Mouse (Mus musculus): ENCODE data around the gene Epb41l1.

Gene Epb41l1

DNA sequence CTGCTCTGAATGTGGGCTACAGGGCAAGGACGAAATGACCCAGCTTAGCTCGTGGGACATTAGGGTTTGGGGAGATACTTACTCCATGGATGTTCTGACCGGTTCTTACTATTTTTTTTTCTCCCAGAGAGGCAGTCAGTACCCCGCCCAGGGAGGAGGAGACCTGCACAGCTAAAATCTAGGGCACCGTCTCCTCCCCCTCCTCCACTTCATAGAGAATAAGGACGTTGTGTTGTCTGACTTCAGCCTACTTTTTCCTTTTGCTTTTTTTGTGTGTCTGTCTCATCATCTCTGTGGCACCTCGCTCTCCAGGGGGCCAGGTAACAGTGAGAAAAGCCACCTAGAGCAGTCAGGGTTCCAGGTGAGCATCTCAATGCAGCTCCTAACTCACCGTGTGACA, 121.7 kb downstream of the Epb41l1 start:
- DNase-seq, result no peak

DNA sequence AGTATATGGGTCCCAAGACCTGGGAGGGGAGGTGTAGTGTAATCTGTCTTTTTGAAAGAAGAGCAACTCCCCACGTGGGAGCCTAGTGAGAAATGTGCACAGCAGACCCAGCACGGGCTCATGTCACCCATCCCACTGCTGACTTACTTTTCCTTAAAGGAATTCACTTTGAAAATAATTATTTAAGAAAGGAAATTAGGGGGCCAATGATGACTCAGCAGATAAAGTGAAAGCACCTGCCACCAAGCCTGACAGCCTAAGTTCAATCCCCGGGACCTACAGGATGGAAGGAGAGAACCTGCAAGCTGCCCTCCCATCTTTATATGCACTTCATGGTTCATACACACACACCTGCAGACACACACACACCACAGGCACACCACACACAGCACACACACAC, 123.1 kb downstream of the Epb41l1 start:
- no peak for DNase-seq

DNA sequence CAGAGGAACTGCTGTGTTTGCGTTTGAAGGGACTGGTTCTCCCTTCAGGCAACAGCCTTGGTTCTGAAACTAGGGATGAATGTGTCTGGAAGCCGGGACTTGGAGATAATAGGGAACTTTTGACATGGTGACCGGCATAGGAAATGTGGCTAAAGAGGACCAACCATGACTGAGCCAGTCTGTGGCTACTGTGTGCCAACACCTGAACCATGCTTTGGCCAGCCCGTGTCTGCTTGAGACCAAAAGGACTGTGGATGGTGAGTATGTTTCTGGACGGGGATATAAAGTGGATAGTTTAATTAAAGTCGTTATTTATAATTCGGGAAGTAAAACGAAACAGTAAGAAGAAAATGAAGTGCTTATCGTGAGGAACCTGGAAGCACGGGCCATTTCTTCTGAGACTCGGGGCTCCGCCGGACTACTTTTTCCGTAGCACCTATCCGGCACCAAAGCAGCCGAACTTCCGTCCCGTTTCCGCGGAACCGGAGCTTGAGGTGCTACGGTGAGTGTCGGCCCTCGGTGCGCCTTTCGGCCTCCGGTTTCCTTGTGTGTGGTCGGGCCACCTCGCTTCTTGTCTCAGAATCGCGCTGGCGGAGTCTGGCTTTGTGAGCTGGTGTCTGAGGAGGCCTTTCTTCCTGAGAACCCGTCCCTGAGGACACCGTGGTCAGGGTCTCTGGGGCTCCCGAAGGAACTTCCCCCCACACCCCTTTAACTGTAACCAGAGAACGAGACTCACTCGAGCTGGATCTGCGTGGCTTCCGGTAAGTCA, 126.6 kb downstream of the Epb41l1 start, which contains the start of gene Aar2:
Gene Aar2, plus strand, starts transcription at position 462 of the 769 bp plus-strand sequence.
- DNase-seq, result peak; percentile 79

DNA sequence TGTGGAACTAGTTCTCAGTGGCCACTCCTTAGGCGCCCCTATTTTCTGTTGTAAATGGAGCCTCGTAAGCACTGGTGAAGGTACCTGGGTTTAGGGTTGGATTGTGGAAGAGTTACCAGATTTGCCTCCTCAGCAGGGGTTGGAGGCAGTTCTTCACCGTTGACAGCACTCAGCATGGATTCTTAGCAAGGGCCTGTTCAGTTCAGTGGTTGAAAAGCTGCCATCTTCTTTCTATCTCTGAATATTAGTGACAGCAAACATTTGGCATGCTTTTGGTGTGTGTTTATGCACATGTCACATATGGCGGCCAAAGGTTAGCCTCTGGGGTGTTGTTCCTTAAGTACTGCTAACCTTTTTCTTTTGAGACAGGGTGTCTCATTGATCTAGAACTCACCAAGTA, 131.7 kb downstream of the Epb41l1 start:
- DNase-seq, result peak; percentile 54

DNA sequence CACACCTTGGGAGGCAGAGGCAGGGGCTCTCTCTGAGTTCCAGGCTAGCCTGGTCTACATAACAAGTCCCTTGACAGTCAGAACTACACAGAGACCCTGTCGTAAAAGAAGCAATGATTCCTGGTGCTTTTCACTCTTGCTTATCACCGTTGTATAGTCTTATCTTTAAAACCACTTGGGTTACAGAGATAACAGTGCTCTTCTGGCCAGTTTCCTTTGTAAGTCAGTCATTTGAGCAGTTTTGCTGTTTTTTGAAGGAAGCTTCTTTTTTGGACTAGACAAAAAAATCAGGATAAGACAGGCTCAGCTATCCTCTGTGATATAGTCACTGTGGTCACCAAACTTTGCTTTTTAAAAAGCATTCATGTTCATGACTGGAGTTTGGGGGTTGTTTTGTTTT, 141.1 kb downstream of the Epb41l1 start:
- no peak for DNase-seq

DNA sequence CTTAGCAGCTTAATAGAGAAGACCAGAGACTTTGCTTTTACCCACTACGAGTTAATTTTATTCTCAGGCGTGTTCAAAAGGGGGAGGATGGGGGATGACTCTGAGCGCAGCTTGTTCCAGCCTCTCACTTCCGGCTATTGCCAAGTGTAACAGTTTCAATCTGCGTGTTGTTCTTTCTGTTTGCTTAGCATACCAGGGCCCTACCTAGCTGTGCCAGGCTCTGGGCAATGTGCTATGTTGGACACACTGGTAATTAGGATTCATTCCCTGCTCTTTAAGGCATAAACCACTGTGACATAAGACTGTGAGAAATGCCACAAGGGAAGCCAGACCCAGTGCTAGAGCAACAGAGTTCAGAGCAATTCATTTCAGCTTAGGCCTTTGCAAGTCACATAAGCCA, 142.8 kb downstream of the Epb41l1 start:
- no peak for DNase-seq

DNA sequence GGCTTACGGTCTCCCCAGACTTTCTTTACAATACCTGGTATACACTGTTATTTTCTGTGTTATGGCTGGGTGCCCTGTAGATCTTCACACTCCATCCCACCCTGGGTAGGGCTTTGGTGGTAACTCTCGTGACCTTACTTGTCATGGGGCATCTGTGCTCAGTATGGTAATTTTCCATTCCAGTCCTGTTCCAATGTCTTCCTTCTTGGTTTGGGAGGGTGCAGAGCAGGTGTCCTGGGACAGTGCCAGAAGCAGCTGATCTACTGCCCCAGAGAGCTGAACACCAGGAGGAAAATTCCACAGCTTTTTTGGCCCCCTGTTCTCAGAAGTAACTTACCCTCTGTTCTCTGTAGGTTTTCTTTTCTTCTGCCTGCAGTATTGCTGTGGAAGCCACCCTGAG, 145.8 kb downstream of the Epb41l1 start:
- DNase-seq, result peak; percentile 74

DNA sequence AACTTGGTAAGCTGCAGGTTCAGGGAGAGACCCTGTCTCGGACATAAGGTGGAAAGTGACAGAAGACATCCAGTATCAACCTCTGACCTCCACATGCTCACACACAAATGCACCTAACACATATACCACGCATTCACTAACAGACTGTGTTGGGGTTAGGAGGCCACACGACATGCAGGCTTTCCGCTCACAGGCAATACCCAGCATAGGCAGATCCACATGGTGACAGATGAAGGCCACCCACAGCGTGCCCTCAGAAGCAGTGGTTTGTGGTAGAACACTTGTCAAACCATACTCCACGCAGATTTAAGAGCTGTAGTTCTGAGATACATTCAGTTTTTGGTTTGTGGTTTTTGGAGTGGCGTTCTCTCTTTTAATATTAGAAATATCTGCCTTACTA, 147.9 kb downstream of the Epb41l1 start:
- no peak for DNase-seq

DNA sequence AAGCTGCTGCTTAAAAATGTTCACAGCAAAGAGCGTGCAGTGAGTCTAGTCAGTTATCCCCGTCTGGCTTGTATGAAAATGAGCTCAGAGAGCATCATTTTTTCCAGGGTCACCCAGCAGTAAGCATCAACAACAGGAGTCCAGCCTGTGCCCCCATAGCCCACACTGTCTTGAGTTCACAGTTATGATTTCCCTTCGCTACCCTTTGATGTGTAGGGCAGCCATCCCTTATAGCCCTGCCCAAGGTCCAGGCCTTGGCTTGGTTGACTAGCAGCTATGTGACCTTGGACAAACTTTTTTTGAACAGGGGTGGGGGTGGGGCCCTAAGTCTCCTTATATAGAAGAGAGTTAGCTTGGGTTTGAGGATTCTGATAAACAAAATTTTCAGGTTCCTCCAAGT, 148.6 kb downstream of the Epb41l1 start:
- no peak for DNase-seq

DNA sequence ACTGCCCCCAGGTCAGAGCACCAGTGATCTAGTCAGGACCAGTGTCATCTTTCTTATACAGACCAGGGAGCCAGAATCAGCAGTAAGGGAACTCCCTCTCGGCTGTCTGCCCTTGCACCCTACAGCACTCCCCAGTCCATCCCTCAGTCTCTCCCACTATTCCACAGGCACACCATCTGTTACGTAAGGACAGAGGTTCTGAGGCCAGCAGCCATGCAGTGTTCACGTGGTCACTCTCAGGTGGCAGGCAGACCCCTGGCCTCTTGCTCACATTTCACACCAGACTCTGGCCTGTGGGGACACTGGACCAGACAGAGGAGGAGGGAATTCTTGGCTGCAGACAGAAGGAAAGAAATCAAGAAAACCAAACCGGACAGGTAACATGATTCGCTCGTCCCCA, 150.8 kb downstream of the Epb41l1 start:
- DNase-seq, result no peak

DNA sequence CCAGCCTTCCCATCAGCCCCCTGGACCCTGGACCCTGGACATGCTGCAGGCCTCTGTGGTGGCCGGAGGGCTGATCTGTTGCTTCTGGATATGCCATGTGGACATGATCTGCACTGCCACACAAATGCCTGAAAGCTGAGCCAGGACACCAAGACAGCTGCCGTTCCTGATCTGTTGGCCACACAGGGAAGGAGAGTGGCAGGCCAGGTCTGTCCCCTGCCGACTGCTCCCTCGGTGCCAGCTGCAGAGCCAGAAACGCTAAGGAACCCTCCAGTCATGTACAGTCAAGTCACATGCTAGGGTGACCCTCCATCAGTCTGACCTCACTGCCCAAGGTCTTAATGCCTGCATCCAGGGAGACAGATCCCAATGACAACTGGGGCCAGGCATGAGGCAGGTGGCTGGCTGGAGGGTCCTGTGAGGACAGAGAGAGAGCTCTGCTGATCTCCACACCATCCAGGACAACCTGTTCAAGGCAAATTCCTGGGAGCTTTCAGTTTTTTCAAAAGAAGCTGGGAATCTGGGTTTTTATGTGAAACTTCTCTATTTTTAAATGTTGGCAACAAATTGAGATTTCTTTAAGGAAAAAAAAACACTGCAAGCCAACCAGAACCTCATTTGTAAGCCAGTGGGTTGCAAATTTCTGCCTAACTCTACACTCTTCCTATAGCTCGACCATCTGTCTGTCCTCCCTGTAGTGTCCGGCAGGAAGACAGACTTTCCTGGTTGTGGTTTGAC, 156.3 kb downstream of the Epb41l1 start:
- DNase-seq, result no peak

DNA sequence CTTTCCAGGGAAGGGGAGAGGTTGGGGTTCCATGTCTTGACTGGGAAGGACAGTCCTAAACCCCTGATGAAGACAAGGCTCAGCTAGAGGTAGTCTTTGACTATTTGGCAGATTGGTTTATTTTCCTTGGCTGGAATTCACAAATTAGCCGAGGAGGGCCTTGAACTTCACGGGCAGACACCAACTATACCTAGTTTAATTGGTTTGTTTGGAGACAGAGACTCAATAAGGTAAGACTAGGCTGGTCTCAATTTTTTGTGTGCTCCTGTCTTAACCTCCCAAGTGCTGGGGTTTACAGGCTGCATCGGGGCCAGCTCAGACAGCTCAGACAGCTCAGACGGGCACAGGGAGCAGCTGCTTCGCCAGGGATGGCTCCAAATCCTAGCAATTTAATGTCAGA, 159.8 kb downstream of the Epb41l1 start:
- DNase-seq, result no peak

DNA sequence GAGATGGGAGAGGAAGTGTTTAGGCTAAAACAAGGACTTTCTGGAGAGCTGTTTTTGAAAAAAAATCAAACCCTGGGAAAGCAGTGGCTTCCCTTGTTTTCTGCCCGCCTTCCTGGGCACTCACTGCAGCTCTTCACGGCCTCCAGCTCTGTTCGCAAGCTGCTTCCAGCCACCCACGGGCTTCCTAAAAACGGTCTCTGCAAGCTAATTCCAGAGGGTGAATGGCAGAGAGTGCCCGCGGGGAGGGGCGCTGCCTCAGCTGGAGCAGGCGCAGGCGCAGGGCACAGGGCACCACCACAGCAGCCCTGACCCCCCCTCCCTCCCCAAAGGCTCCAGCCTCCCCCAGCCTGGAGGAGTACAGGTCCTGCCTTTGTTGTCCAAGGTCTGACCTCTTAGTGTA, 160.5 kb downstream of the Epb41l1 start:
- DNase-seq, result no peak

DNA sequence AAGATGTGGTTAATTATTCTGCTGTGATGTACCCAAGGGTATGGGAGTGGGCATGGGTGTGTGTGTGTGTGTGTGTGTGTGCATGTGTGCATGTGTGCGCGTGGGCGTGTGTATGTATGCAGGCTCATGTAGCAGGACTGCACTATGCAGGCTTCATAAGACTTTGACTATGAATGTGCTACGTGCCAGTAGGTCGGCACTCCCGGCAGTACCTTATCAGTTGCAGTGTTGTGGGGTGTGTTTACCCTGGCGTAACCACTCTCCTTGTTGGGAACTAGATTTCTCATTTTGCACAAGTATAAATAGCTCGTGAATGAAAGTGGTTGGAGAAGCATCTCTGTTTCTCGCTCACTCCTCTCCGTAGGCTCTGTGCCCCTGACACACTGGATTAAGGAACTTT, 162.2 kb downstream of the Epb41l1 start:
- DNase-seq, result no peak

DNA sequence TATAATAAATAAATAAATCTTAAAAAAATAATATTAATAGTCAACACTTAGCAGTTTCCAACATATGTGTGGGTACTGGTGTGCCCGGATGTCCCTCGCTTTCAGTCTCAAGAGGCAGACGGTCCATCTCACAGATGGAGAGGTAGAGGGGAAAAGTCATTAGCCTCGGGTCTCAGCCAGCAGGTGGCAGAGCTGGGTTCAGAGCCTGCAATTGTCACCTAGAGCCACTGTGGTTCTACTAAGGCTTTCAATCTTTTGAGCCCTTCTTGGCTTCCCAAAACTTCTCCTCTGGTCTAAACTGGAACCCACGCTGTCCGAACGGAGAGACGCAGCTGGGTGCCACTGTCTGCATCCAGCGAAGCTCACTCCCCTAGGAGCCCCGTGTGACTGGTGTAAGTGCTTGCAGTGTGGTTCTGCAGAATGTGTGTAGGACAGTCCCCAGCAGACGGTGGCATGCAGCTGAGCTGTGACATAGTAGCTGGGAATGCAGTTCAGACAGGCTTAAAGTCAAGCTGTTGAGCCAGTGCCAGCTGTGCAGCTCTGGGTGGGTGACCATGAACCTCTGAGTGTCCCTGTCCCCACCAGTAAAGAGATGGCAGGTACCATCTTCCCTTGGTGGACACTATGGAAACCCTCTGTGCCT, 163.6 kb downstream of the Epb41l1 start:
- DNase-seq, result peak; percentile 70

DNA sequence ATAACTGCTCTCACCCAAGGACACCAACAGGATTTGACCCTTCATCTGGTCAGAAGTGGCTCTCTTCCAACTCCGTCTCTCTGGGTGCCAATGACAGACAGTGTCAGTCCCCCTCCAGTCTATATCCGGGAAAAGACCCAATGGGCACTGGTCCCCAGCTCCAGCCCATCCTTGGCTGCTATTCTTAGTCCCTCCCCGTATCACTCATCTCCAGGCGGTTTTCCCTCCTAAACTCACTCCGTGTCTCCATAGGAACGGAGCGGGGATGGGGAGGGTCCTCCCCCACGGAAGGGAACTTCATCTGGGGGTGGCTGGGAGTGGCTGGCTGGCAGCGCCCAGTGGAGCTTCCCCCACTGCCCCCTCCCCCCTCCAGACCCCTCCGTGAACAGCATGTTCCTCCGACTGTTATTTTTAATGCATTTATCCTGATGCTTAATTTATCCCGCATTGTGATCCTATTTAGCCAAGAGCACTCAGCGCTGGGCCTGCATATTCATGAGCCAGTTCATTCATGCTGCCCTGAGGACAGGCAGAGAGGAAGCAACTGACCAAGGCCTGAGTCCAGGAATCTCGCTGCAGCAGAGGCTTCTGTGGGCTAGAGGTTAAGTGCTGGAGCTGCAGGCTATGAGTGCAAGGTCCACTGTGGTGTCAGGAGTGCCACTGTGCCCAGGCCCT, 164.2 kb downstream of the Epb41l1 start:
- no peak for DNase-seq

DNA sequence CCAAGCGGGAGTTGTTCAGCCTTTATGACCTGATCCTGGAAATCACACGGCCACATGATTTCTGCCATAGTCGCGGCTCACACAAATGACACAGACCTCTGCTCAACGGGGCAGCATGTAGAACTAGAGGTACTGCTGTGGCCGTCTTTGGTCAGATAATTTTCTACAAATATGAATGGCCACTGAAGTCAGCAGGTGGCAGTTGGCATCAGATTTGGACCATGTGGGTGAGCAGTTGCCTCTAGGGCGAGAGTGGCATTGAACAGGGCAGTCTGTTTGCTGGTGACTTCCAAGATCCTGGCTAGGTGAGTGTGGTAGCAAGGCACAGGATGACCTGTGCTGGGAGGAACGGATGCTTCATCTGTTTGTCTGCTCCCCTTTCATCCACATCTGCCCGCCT, 168.8 kb downstream of the Epb41l1 start:
- DNase-seq, result peak; percentile 46
